Mouse (Mus musculus): ENCODE measurements around the gene Tcf15.
A peak's percentile ranks its signal among the peaks of the same experiment; 100 is the strongest.

The Tcf15 gene

DNA sequence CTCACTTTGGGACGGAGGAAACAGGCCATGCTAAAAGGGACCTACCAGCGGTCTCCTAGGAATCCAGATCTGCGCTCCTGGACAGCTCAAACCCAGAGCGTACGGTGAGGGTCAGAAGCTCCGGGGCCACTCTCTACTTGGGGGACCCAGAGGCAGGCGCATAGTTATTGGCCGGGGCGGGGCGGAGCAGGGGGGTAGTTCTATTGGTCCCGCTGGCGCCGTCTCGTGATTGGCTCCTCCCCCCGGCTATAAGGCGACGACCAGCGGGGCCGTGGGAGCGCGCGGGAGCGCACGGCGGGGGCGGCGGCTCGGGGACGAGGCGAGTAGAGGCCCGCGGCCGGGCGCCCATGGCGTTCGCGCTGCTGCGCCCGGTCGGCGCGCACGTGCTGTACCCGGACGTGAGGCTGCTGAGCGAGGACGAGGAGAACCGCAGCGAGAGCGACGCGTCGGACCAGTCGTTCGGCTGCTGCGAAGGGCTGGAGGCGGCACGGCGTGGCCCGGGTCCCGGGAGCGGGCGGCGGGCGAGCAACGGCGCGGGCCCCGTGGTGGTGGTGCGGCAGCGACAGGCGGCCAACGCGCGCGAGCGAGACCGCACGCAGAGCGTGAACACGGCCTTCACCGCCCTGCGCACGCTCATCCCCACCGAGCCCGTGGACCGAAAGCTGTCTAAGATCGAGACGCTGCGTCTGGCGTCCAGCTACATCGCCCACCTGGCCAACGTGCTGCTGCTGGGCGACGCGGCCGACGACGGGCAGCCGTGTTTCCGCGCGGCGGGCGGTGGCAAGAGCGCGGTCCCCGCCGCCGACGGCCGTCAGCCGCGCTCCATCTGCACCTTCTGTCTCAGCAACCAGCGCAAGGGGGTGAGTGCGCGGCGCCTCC is at the start of gene Tcf15:
TSS of gene Tcf15 (plus strand) at position 283 of the 879 bp plus-strand sequence.
- no peak for DNase-seq (ENCODE audit: low spot score)

DNA sequence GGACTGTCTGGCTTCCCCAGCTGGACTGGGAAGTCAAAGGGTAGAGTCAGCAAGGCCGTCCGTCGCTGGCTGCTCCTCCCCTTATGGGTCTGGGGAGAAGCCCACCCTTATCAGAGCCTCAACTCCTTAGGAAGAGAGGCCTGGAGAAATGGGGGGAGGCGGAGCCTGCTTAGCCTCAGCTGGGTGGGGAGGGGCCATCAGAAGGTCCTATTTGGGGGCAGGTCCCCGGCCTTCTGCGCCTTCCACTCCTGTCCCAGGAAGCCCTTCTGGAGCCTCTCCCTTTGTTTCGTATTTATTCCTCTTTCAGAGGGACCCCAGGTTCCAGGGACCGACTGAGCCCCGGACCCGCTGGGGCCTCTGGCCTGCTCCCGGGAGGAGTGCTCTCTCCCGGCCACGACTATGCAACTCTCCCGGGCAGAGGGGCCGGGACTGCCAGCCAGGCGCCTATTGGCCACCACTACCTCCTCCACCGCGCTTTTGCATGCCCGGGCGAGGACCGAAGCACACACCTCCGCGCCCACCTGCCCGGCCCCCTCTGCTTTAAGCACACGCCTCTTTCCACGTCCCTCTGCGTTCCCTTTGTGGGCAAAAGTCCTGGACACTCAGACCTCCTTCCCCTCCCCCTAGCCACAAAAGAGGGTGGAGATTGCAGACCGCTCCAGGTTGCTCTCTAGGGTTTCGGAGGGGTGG is 48.4 kb upstream of the Tcf15 start:
- no peak for DNase-seq (ENCODE audit: low spot score)

DNA sequence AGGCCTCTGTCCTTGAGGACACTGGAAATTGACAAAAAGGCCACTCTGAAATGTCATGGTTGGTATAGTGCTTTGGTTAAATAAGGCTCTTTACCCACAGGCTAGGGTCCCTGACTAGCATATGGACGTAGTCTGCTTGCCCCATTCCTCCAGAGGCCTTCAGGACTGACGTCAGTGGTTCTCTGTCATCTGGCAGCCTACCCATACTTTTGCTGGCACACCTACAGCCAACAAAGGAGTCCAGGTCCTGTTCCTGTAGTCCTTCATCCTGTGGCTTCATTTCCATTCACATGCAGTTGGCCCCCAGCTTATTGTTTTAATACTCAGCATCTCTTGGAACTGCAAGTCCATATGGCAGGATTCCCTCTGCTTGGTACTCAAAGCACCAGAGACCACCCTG is 46.4 kb upstream of the Tcf15 start:
- no peak for DNase-seq (ENCODE audit: low spot score)

DNA sequence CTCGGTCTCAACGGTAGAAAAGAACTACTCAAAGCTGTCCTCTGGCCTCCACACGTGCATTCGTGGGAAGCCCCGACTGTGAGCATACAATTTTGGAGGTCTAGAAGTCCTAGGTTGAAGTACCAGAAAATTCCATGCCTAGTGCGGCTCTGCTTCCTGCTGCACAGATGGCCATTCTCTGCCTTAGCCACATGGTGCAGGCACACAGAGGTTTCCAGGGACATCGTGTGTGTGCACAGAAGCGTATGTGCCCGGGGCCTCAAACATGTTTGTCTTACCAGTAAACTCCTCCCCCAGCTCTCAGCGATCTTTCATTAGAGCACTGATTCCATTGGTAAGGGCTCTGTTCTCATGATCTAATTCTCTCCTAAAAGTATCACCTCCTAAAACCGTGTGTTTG is 45.4 kb upstream of the Tcf15 start:
- DNase-seq (ENCODE audit: low spot score), result no peak

DNA sequence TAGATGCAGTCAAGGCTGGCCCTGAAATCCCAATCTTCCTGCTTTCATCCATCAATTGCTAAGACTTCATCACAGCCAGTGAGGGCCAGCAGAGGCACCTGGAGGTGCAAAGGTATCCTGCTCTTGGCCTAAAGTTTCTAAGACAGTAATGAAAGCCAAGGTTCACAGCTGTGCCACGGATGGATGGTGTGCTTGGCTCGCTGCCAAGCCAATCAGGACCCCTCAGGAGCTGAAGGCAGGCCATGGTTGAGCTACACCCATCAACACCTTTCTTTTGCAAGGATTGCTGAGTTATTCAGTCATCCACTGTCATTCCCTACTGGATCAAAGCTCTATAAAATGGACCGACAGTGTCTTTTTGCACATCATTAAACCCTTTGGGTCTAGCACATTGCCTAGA is 43.8 kb upstream of the Tcf15 start:
- DNase-seq (ENCODE audit: low spot score), result no peak

DNA sequence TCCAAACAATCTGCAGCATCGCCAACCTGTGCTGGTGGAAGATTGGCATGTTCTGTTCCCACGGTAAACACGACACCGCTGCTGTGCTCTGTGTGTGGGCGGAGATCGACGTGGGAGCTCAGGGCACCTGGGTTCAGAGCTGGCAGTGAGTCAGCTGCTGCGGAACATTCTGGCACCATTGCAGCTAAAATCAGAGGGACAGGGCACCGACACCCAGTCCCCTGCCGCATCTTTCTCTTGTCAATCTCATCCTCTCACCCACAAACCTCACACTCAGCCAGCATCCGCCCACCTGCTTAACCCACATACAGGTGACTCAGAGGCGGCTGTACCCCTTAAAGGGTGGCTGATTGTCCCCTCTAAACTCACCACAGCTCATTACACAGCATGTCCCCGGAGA is 41.6 kb upstream of the Tcf15 start:
- DNase-seq (ENCODE audit: low spot score), result no peak

DNA sequence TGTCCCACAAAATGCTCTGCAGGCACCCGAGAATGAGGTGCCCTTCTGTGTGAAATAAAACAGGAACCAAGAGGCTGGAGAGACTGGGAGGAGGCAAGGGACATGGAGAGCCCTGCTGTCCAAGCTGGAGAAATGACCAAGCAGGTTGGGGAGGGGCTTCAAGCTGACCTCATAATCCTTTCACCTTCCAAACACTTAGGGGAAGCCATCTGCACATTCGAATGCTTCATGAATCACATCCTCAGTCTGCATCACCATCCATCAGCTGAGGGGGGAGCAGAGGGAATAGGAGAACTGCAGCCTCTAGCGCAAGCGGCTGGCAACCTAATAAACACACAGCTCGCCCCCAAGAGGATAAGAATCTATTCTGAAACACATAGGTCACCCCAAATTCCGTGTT is 41.0 kb upstream of the Tcf15 start:
- DNase-seq (ENCODE audit: low spot score), result no peak

DNA sequence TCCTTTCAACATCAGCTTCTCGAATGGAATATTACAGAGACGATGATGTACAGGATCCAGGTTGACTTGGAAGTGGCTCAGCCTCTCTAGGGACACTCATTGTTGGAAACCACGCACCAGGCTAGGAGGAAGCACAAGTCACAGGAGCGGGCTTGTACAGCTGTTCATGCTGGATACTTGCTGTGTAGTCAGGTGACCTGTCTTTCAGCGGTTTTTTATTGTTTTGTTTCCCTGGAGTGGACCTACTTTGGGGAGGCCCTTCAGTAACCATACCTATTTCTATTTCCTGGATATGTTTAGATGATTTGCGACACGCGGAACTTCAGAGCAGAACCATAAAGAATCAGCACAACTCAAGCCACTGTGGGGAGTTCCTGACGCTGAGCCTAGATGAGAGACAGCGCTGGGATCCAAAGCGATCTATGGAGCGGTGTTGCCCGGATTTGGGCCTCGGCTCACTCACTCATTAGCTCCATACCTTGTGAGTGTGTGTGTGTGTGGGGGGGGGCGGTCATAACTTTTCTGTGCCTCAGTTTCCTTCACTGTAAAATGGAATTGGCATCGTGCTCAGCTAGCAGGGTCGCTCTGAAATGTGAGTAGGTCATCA is 38.5 kb upstream of the Tcf15 start:
- DNase-seq (ENCODE audit: low spot score), result no peak

DNA sequence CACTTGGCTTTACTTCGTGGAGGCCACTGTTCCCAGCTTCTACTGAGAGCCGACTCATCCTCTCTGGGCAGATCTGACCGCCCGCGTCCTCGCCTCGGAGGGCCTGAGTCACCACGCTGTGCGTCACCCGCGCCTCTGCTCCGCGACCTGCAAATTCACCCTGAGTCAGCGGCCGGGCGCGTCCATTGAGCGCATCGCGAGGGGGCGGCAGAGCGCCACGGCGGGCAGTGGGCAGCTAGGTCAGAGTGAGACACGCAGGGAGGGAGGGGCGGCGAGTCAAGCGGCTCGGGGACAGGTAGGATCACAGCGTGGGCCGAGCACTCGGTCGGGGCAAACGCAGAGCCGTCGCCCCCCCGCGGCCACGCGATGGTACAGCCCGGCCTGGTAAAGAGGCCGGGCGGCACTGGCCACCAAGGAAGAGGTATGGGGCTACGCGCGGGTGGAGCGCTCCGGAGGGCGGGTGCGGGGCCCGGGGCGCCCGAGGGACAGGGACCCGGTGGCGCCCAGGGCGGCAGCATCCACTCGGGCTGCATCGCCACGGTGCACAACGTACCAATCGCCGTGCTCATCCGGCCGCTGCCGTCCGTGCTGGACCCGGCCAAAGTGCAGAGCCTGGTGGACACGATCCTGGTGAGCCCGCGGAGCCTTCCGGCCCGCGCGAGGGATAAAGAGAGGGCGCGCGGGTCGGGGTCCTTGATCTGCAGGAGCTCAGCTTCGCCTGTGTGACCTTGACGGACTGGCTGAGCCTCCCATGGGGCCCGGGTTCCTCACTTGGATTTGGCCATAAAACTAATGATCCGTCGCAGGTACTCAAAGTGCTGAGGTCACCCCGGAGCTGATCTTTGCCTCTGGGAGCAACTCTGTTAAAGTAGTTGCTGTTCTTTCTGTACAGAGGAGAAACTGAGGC is 37.8 kb upstream of the Tcf15 start, which contains the start of gene Srxn1:
TSS of gene Srxn1 (plus strand) at position 199 of the 907 bp plus-strand sequence.
- peak; percentile 84 for DNase-seq (ENCODE audit: low spot score)

DNA sequence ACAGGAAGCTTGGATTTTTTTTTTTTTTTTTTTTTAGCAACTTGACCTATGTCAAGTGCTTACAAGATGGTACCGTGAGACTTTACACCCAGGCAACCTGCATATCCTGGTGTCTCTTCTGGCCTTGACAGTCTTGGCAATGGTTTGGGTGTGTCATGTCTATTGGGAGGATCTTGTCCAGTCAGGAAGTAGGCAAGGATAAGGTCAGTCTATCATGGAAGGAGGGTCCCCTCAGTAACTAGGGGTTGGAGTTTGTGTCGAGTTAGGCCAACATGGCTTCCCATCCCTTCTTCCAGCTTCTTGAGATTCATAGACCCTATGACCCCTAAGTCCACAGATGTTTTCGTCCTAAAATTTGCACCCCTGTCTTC is 37.2 kb upstream of the Tcf15 start:
- DNase-seq (ENCODE audit: low spot score), result no peak

DNA sequence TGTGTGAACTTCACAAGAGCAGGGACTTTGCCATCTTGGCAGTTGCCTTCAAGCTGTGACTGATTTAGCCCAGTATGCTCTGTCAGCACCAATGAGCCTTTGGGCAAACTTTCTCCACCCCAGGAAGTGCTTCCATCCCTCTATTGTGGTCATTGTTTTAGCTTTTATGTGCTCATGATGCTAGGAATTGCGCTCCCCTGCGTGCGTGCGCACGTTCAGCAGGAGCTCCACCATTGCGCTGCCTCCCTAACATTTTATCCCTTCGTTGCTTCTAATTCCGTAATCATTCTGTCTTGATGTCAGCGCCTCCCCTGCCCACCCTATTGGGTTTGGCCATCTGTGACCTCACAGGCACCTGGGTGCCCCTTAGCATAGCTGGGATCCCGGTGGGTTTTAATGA is 36.8 kb upstream of the Tcf15 start:
- DNase-seq (ENCODE audit: low spot score), result no peak

DNA sequence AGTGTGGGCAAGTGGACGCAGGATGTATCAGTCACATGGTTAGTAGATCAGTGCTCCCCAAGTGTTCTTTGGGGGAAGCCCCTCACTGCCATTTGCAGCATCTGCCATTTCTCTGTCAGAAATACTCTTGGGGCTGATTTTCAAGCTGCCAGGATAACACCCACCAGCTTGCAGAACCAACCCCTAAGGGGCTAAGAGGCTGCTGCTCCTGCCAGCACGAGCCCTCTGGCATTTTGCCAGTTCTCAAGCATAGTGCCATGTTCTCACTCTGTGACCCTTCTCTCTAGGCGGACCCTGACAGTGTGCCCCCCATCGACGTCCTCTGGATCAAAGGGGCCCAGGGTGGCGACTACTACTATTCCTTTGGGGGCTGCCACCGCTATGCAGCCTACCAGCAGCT is 34.7 kb upstream of the Tcf15 start:
- no peak for DNase-seq (ENCODE audit: low spot score)

DNA sequence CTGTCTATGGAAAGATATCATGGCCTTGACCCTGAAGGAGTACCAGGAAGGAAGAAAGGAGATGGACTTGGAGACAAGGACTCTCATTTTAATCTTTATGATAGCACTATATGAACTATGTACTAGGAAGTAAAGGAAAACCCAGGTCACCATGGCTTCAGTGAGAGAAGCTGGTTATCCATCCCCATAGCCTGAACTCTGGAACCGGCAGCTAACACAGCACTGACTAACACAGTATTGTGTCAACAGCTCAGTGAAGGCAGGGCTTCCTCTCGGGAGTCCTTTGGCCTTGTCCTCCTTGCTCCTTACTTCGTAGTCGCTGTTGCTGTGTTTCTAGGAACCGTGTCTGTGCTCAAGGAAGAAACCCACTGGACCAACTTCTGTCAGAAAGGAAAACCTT is 34.0 kb upstream of the Tcf15 start:
- DNase-seq (ENCODE audit: low spot score), result no peak

DNA sequence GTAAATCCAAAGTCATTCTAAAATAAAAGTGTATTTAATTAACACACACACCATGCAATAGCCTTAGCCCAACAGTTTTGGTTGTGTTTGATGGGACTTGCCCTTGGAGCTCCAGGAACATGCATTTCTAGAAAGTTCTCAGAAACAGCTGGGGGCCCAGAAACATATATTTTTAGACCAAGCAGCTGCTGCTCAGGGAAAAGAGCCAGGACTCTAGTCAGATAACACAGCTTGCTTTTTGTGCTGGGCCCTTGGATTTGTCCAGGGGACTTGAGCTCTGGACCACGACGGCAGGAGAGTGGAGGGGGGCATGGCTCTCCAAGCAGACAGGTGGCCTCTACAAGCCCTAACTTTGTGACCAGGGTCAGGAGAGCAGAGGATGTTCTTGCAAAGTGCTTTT is 32.0 kb upstream of the Tcf15 start:
- DNase-seq (ENCODE audit: low spot score), result no peak

DNA sequence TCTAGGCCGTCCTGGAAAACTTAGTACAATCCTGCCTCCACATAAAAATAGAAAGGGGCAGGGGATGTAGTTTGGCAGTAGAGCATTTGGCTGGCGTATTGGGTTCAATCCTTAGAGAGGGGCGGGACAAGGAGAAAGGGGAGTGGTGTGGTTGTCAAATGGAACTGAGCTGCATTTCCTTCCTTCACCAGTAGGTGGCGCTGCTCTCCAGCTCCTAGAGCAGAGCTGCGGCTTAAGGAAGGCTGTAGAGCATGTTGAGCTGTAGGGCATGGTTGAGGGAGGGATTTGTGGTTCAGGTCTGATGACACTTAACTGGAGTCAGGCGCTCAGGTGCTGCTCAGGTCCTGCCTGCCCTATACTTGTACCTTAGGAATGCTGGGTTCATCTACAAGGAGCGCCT is 31.4 kb upstream of the Tcf15 start:
- DNase-seq (ENCODE audit: low spot score), result peak; percentile 82

DNA sequence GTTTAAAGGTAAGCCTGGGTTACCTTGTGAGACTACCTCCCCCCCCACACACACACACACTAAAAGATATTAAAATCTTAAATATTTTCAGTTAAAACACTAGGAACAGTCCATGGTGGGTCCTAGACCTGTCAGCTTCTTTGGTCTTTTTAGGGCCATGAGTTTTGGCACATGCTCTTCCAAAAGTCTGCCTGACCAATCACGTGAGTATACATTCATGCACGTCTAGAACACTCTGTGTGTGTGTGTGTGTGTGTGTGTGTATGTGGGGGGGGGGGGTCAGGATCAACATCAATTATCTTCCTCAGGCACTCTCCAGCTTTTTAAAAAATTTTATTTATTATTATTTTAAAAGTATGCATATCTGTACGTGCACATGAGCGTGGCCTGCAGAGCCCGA is 30.9 kb upstream of the Tcf15 start:
- DNase-seq (ENCODE audit: low spot score), result no peak

DNA sequence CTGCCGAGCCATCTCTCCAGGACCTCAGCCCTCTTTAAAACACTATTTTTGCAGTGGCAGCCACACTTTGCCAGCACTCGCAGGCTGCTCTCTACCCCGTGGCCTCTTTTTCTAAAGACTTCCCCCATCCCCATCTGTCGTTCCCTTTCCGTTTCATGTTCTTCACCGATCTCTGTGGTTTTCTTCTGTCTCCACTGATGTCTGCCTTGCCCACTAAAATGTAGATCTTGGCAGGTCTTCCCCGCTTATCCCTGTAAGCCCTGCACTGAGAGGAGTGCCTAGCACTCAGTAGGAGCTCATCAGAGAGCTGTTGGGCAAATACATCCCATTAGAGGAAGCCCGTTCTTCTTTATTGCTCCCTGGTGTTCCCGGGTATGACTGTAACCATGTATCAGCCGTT is 30.4 kb upstream of the Tcf15 start:
- no peak for DNase-seq (ENCODE audit: low spot score)

DNA sequence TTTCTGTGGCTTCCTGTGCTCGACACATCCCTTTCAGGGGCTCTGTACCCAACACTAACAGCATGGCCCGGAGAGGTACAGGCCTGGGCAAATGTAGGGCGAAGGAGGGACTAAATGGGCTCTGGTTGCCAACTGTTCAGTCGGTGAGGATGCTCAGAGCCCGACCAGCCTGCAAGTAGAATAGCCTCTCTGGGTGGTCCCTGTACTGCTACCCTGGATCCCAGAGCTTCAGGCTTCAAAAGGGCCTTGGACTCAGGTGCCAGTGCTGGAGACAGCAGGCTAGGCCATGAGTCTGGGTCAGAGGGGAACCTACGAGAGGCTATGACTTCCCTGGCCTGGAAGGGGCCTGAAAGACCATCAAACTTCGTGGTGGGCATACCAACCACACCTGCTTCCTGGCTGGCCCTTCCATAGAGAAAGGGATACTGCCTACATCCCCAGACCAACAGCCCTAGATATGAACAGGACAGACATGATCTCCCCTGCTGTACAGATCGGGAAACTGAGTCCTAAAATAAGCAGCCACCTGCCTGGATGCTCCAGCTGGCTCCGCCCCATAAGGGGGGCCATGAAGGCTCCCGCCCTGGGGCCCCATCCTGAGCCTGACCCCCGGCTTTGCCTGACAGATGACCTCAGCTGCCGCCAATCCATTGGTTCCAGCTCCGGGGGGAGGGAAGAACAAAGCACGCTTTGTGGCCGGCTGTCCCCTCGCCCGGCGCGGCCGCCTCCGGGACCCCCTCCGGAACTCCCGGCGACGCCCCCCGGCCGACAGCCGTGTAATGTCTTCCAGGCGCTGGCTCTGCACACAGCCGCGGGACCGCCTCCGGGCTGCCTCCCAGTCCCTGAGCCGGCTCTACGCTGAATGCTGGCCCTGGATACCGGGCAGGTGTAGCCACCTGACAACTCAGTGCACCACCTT is 29.0 kb upstream of the Tcf15 start:
- DNase-seq (ENCODE audit: low spot score), result no peak

DNA sequence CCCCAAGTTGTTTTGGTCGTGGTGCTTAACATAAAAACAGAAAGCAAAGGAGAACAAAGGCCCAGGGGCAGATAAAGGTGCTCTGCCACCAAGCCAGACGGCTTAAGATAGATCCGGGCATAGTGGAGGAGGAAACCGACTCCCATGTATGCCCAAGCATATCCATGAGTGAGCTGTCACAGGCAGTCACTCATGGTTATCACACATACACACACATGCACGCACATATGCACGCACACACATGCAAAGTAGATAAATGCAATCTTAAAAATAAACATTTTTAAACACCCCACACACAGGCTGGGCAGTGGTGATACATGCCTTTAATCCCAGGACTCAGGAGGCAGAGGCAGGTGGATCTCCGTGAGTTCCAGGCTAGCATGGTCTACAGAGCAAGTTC is 25.7 kb upstream of the Tcf15 start:
- DNase-seq (ENCODE audit: low spot score), result no peak

DNA sequence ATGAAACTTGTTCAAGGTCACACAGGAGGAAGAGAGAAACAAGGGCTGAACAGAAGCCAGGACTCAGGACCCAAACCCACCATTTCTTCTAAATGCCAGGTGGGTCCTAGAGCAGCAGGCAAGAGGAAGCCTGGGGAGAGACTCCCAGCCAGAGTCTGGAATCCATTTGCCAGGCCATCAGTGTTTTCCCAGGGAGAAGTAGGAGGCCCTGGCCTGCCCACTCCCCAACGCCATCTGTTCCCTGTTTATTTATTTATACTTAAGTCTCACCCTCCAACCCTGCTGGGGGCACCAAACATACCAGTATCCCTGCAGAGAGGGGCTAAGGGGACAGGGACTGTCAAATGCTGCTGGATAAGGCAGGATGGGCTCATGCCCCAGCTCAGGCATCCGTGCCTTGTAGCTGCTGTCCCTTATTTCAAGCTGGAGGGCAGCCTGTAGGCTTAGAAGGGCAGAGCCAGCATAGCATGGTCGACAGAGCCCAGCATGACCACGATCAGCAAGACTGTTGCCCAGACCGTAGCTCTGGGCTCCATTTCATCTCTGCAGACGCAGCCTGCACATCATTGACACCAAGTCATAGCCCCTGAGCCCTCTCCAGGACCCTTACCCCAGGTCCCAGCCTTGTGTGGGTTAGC is 24.0 kb upstream of the Tcf15 start:
- no peak for DNase-seq (ENCODE audit: low spot score)

DNA sequence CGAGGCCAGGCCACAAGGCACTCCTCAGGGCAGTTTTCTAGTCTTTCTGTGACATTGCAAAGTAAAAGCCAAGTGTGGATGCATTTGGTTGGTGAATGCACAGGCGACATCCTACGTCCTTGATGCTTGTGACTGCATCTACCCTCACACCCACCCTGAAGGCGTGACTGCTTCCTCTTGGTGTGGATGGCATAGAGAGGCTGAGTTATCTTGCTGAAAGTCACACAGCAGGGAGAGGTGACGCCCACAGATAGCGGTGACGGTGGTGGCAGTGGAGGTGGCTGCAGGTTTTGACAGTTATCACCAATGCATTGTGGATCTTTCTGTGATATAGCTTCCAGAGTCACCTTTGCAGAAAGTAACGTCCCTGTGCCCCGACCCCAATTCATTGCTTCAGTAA is 20.5 kb upstream of the Tcf15 start:
- no peak for DNase-seq (ENCODE audit: low spot score)
